Mouse (Mus musculus): Measurements from ENCODE around the gene Kpna6.
"Not testable (repeated sequence)": the region's sequence is repeated elsewhere in the genome, so short reads cannot be mapped to it uniquely, and the experiment has no call there.

Kpna6 gene

DNA sequence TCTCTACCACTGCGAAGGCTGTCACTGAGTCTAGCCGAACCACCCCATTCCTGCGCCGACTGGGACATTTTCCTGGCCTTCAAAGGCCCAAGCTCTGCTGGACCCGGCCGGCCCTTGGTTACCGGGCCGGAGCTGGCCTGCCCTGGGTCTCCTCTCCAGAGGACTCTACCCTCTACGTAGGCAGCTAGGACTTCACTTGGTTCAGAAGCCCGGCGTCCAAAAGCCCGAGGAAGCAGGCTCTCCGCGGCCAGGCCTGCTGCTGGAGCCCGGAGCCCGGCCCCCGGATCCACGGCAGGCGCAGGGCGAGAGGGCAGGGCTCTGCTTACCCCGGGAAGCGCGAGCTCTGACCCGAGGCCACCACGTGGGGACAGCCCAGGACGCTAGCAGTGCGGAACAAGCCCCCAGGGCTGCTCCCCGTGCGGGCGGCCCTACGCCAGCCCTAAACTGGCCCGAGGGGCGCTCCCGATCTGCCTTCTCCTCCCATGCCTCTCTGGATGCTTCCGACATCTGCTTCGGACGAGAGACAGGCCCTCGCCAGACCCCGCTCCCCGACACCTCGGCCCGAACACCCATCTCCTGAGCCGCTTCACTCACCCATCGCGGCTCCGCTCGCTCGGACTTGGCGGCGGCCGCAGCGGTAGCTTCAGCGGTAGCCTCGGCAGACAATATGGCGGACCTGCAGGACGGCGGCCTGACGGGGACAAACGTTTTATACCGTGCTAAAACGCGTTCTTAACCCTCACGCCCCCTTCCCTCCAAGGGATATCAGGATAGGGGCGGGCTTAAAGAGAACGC is at the start of gene Kpna6:
Gene Kpna6, minus strand, starts transcription at position 685 of the 795 bp plus-strand sequence.
- DNase-seq (ENCODE audit: low spot score in 2 of 2): peak; percentile 76 to 78

DNA sequence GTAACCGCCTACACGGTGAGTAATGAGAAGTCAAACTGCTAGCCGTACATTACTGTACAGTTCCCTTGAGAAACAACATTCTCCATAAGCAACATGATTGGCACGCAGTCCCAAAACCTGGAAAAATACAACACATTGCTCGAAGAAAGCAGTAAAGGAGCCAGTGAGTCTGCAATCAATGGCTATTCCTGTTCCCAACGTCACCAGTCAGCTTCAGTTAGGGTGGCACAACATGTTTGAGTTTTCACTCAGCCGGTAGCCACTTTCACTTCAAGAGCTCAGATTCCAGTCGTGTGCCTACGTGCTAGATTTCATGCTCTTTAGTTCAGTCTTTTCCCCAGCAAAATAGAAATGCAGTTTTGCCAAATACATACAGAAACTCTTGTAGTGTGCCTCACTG is 43.7 kb upstream of the Kpna6 start:
- no peak for DNase-seq (ENCODE audit: low spot score in 2 of 2)

DNA sequence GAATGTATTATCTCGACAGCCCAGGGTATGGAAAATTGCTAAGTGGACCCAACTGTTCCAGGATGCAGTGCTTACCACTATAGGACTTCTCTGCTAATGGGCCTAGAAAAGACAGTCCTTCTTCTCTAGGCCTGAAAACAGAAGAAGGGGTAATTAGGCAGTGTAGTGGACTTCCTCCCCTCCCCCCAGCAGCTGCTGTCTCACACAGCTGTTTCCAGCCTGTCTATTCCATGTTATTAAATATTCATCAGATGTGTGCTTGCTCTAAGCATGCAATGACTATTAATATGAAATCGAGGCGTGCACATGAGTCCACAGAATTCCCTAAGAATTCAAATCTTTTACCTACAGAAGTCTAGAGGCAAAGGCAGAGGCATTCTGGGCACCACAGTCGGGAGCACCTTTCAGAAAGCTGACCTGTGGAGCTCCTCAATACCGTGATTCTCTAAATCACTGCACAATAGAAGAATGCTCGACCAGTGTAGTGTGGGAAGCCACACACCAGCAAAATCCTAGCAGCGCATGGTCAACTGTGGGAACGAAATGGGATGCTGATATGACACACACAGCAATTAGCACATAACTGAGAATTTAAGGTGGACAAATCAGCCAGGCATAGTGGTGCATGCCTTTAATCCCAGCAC is 37.0 kb upstream of the Kpna6 start:
- DNase-seq (ENCODE audit: low spot score in 2 of 2): no peak

DNA sequence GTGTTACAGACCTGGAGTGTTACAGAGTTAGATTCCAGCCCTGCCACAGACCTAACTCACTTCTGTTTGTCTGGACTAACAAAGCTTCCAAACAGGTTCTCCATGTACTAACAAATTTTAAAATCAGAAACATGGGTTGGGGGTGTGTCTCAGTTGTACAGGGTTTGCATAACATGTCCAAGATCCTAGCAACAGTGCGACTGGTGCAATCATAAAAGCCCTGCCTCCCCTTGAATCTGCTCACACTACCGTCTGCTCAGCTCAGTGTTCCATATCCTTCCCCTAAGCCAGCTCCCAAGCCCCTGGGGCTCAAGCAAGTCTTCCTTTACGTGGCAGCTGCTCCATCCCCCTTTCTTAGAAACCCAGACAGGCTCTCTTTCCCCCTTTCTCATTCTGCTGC is 34.2 kb upstream of the Kpna6 start:
- DNase-seq (ENCODE audit: low spot score in 2 of 2): no peak

DNA sequence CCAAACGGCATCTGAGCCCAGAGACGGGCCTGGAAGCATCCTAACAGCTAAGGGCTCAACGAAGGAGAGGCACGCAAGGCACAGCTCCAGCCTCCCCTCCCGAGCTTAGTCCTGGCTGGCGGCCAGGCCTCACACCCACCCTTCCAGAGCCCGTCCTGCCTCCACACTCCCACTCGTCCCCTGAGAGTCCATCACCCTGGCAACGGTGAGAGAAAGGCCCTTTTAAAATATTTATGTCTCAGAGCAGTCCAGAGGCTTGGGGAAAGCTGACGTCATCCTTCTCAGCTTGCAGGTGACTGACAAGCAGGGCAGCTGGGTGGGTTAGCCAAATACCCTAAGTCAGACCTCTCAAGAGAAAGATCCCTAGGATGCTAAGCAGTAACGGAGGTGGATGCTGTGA is 29.9 kb upstream of the Kpna6 start:
- DNase-seq (ENCODE audit: low spot score in 2 of 2): no peak

DNA sequence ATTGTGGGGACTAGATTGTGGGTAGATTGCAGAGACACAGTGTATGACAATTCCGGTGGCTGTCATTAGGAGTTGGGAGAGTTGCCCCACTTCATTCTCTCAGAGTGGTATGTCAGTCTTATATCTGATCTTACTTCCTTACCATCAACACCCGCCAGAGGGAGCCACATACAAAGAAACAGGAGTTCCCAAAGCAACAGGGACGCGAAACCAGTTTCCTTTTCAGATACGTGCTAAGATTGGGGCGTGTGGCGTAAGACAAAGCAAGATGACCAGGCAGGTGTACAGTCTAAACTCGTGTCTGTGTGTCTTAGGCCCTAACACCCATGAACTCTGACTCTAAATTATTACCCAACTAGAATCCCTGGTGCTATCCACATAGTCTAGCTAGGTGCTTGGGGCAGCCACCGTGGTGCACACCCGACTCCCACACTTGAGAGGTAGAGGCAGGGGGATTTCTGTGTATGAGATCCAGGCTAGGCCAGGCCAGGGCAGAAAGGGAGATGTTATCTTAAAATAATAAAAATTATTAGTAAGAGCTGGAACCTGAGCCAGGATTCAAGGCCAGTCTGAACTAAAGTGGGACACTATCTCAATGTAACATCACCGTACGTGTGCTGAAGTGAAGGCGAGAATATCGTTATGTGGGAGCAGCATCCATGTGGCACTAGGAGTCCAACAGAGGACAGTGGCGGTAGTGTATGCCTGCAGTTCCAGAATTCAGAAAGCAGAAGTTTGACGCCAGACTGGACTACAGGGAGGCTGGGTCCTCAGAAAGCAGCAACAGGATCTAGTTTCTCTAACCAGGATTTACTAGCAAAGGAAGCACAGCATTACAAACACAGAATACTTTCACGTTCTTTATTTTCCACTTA is 29.2 kb upstream of the Kpna6 start:
- DNase-seq (ENCODE audit: low spot score in 2 of 2): peak; percentile 78 to 87

DNA sequence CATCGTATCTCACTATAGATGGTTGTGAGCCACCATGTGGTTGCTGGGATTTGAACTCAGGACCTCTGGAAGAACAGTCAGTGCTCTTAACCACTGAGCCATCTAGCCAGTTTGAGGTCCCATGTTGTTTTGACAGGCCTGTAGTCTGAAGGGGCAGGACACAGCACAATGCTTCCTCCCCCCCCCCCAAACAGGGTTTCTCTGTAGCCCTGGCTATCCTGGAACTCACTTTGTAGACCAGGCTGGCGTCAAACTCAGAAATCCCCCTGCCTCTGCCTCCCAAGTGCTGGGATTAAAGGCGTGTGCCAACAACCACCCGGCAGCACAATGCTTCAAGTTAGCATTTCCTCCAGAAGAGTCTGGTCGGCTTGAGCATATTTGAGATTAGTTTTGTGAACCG is 28.1 kb upstream of the Kpna6 start:
- DNase-seq (ENCODE audit: low spot score in 2 of 2): not testable (repeated sequence)

DNA sequence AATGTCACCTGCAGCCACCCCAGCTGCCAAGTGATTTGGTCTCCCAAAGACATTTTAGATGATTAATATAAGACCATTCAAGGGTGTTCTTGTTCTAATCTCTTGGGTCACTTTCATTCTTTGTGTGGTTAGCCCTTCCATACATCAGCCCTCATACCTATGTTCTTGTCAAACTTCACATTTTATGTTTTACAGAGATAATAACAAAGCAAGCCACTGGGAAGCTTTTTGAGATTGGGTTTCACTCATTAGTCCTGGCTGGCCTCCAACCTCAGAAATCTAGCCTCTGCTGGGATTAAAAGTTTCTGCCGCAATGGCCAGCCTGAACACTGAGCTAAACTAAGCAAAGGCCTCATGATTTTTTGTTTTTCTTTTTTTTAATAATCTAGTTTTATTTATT is 27.6 kb upstream of the Kpna6 start:
- no peak for DNase-seq (ENCODE audit: low spot score in 2 of 2)

DNA sequence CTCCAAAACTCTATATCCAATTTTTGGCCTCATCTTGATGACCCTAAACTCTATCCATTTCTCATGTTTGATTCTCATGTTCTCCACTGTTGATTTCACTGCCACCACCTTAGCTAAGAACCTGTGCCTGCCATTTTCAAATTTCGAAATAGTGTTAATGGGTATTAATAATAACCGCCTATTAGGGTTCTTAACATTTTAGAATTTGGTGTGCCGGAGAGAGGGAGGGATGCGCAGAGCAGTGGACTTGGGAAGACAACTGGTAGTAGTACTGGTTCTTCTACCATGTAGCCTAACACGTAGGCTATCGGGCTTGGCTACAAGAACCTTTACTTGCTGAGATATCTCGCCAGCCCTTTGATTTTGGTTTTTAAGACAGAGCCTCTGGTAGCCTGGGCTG is 24.6 kb upstream of the Kpna6 start:
- DNase-seq (ENCODE audit: low spot score in 2 of 2): no peak

DNA sequence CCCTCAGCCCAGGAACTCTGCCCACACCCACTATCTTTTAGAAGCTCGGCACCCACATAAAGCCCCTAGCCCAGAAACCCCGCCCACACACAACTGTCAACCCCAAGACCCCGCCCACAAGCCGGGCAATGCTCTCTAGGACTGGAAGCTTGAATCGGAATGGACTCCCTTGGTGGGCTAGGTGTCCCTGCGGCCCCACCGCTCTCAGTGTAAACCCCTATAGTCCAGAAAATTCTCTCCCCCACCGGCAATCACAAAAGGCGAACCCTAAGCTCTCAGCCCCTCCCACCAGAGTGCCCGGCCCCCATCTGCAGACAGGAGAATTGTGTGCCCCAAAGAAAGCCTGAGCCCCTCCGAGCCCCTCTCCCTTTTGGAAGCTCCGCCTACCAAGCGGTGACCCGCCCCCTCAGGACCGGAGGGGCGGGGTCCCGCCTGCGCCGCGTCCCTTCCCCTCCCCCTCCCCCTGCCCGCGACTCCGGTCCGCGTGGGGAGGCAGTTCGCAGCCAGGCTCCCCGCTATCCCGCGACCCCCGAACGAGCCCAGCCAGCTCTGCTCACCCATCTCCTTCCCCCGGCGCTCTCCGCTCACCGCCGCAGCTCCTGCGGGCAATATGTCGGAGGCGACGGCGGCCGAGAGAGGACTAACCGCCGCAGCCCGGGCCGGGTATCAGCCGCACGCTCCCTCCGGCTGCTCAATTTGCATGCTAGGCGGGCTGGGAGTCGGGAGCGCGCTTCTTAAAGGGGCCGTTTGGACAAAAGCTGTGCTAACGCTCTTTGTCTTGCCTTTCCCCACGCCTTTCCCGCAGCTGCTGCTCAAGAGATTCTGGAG is 23.8 kb upstream of the Kpna6 start, which contains the start of gene Tmem39b:
Gene Tmem39b, minus strand, starts transcription at position 681 of the 828 bp plus-strand sequence.
- peak; percentile 90 to 91 for DNase-seq (ENCODE audit: low spot score in 2 of 2)

DNA sequence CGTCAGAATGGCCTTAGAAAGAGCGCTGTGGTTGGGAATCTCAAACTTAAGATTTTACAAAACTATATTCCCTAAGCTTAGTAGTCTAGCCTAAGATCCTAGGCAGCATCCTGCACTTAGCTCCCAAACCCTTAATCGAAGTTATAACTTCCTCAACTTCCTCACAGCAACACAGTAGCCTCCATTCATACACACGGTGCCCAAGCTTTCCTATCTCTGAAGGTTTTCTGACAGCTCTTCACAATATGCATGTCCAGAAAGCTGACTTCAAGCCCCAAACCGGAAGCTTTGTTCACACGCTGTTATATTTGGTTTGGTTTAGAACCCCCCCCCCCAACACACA is 23.2 kb upstream of the Kpna6 start:
- no peak for DNase-seq (ENCODE audit: low spot score in 2 of 2)

DNA sequence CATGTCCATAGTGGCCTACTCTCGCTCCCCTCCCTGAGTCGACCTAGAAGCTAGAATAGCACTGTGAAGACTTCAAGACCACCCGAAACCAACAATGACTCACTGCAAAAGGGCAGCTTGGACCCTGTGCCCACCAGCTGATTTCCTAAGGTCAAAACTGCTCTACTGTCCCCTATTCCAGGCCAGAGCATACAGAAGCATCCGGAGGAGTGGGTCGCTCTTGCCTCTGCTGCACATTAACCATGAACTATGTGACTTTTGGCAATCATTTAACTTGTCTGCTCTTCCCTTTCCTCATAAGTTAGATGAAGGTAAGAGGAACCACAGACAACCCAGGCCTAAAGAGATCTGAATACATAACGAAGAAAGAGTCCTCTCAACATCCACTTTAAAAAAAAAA is 12.0 kb upstream of the Kpna6 start:
- no peak for DNase-seq (ENCODE audit: low spot score in 2 of 2)

DNA sequence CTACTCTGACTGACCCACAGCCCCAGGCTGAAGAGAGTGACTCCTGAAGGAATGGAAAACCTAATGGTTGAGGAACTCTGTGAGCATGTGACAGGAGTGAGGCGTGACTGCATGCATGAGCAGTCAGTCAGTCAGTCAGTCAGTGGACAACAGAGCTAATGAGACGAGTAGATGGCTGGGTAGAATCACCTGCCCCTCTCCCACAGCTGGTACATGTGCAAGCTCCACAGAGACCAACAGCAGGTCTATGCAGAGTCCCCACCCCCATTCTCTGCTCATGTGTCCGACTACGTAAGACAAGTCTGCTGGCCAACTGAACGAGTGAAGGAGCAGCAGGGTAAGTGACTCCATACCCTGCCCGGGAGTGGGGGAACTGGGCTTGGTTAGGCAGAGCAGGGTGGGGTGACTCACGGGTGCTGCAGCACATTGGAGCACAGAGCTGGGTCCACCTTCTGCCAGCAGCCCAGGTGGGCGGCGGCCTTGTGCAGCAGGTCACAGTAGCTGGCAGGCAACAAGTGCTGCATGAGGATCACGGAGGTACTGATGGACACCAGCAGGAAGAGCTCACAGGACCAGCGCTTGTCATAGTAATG is 11.4 kb upstream of the Kpna6 start:
- DNase-seq (ENCODE audit: low spot score in 2 of 2): no peak

DNA sequence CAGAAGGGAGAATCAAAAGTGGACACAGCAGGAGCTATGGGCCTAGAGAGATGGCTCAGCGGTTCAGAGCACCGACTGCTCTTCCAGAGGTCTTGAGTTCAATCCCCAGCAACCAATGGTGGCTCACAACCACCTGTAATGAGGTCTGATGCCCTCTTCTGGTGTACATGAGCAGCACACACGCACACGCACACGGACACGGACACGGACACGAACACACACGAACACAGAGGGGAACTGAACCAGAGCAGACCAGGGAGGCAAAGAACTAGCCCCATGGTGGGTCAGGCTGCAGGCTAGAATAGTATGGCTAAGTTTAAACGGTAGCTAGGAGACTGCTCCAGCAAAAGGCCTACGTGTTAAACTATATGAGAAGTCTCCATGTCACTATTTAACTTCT is 9.3 kb upstream of the Kpna6 start:
- no peak for DNase-seq (ENCODE audit: low spot score in 2 of 2)

DNA sequence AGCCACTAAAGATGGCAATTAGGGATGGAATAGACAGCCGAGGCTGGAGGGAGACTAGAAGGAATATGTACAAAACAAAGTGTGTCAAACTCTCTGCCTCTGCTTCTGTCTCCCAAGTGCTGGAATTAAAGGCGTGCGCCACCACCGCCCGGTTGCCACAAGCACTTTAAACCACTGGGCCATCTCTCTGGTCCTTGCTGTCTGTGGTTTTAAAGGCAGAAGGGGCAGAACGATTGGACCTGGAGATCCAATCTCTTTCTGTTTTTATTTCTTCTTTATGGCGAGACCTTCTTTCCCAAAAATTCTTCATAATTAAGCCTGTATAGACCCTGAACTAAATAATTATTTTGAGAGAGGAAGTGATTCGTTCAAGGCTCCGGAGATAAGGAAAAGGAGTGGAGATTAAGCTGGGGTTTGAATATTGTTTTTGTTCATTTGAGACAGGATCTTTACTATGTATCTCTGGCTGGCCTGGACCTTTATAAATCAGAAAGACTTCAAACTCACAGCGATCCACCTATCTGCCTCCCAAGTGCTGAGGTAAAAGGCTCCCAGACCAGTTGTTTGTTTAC is 397 bp upstream of the Kpna6 start:
- DNase-seq (ENCODE audit: low spot score in 2 of 2): no peak

DNA sequence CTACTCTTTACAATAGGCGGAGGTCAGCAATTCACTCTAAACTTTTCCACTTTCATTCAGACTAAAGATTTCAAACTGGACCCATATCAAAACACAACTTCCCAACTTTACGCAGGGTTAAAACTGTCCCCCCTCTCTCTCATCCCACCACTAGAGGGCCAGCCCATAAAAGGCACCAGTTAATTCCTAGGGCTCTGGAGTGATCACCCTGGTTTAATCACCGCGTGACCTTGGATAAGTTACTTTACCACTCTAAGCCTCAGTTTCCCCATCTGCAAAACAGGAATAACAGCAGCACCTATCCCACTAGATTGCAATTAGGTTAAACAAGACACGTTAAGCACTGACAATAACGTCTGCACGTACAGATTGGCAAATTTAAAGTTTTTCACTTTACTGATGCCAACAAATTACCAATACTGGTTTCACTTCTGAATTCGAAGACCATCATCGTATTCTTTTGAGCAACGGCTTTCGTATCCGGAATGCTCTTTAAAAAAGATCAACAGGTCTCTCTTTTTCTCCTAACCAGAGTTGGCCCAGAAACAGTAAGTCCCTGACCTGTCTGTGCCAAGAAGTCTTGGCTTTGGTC is 980 bp downstream of the Kpna6 start:
- peak; percentile 14 to 53 for DNase-seq (ENCODE audit: low spot score in 2 of 2)

DNA sequence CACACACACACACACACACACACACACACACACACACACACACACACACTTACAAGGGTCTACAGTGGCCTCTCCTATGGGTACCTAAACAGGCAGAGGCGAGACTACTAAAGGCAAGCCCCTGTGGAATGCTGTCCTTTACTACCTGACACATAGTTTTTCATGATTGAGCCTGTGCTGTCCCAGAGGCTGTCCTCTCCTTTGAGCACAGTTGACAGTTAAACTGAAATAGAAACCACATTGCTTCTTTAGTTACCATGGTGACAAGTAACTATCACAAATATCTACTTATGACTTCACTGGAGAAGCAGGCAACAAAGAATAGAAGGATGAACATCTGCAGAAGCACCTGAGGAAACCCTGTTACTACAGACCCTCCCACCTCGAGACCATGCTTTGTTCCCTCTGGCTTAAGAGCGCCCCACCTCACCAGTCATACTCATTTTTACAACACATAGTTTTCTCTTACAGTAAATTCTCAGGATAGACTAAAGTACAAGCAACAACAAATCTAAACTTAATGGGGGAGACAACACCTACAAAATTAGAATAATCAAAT is 10.2 kb downstream of the Kpna6 start:
- no peak for DNase-seq (ENCODE audit: low spot score in 2 of 2)

DNA sequence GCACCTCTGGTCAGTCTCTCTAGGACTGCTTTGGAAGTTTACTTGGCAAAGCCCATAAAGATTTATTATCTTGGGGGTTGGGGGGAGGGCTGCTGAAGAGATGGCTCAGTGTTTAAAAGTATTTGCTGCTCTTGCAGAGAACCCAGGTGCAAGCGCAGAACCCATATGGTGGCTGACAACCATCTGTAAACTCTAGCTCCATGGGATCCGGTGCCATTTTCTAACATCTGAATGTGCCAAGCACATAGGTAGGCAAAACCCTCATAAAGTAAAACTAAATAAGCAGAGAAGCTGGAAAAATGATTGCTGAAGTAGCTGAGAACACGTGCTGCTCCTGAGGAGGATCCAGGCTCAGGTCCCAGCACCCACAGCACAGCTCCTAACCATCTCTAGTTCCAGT is 11.0 kb downstream of the Kpna6 start:
- no peak for DNase-seq (ENCODE audit: low spot score in 2 of 2)

DNA sequence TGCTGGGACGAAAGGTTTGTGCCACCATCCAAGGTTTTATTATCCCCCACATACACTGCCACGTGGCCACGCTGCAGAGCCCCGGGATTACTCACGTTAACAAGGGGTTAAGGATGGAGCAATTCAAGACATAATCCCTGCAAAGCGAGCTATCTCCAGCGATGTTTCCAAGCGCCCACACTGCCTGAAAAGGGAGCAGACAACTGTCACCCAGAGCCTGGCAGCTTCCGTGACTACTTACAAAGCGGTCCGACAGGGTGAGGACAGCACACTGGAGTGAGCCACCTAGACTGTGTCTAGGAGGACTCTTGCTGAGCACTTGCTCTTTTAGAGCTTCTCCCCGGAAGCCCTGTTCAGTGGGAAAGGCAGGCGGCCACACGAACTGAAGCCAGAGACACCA is 17.8 kb downstream of the Kpna6 start:
- no peak for DNase-seq (ENCODE audit: low spot score in 2 of 2)

DNA sequence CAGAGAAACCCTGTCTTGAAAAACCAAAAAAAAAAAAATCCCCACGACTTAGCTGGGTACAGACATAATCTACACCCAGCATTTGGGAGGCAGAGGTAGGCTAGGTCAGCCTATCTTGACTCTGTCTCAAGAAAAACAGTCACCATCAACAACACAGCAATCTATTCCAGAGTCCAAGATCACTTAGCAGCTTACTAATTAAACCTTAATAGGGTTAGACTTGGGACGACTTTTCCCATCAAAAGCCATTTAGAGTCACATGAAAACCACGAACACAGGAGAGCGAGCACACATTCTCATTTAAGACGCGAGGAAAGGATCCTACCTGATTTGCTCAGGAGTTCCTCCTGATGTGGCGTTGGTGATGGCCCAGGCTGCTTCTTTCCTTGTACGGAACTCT is 22.2 kb downstream of the Kpna6 start:
- no peak for DNase-seq (ENCODE audit: low spot score in 2 of 2)

Measured in spleen, postnatal 36 days (tissue).